Mouse (Mus musculus): ENCODE results near the gene Pi4ka.

- TF ChIP-seq CTCF (IDR thresholded peaks at IDR 0.05; ENCODE audit: low read depth) (peak; percentile 96), EP300 (IDR thresholded peaks at IDR 0.05; ENCODE audit: low read depth) (no peak)
These were observed 129.7 kb downstream of the Pi4ka start for GRCm38 (mm10) chr16:17276164-17277151.

Measured in liver, postnatal 0 days (tissue).